Mouse (Mus musculus): ENCODE measurements around the gene Tex45.

Gene Tex45

GRCm38 (mm10) chr8:3517117-3517495, 46.4 kb downstream of the Tex45 start:
- in situ Hi-C loops (cut with MboI; ENCODE audit: unreplicated experiment in 2 of 2) = loop anchor here (5.0 to 25.0 kb wide), 4 partner anchors 108 to 845 kb away; partner anchors contain the start of genes Gm49320 (in 2 of the 2), Lrrc8e (in 2 of the 2), Map2k7 (in 2 of the 2) and Pcp2 (in 2 of the 2)

DNA sequence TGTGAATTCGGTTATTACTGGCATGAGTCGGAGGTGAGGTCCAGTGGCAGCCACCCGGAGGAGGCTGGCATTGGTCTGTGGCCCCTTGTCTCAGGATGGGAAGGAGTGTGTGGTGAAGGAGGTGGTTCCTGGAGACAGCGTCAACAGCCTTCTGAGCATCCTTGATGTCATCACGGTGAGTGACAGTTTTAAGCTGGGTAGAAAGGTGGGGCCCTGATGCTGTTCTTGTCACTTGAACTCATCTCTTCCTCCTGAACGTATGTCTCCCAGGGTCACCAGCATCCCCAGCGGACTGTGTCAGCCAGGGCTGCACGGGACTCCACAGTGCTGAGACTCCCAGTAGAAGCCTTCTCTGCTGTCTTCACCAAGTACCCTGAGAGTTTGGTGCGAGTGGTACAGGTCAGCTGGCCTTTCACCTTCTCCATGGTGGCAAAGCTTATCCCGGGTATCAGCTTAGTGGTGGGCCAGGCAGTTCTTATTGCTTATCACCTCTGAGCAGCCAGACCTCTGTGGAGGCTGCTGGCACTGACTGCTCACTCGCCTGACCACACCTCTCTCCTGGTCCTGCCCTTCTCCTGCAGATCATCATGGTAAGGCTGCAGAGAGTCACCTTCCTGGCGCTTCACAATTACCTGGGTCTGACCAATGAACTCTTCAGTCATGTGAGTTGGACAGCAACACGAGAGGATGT, 51.5 kb downstream of the Tex45 start:
- in situ Hi-C loops (cut with MboI; ENCODE audit: unreplicated experiment in 2 of 2) = loop anchor here (25.0 kb wide), 2 partner anchors 715 to 840 kb away; partner anchors contain the start of genes Gm49320 (in 2 of the 2), Lrrc8e (in 2 of the 2), Map2k7 (in 2 of the 2) and Tgfbr3l (in 2 of the 2)

- in situ Hi-C loops (cut with MboI; ENCODE audit: unreplicated experiment in 2 of 2) = no loop called here
Measured at GRCm38 (mm10) chr8:3530816-3531215, 60.2 kb downstream of the Tex45 start.

DNA sequence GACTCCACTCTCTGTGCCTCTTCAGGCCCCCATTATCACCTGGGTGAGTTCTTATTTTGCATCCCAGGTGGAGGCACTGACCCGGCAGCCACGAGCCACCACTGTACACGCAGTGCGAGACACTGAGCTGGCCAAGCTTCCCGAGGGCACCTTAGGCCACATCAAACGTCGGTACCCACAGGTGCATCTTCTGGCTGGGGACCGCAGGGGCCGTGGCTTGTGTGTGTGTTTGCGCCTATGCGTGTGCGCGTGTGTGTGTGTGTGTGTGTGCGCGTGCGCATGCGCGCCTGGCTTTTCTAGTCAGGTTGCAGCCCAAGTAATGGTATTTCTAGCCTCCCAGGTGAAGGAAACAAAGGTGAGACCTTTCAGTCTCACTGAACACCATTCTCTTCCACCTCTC, 61.3 kb downstream of the Tex45 start:
- in situ Hi-C loops (cut with MboI; ENCODE audit: unreplicated experiment in 2 of 2) = no loop called here

DNA sequence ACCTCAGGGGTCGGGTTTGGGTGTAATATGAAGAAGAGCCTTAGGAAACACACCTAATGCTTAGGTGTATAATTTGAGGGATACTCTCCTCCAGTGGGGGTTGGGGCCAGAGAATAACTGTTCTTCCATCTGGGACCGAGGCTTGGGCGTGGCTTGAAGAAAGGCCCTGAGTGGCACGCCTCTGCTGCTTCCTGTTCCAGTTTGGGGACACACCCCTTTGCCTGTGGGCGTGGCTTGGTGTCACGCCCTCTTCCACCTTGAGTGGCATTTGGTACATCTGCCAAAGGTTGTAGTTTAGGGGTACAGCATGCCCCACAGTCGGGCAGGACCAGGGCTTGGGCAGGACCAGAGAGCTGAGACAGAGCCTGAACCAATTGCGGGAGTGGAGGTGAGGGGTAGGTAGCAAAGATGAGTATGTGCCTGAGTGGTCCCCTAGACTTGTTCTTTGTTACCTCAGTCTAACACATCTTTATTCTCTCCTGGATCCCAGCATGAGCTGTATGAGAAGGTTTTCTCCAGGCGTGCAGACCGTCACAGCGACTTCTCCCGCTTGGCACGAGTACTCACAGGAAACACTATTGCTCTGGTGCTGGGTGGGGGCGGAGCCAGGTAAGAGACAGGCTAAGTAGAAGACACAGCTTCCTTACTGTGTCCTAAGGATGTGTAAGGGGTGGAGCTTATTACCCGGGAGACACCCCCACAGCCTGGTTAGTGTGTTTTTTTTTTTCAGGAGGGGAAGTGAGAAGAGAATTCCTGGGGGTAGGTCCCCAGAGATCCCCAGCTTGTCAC, 65.6 kb downstream of the Tex45 start:
- in situ Hi-C loops (cut with MboI; ENCODE audit: unreplicated experiment in 2 of 2) = no loop called here

Measured in v-Abl transformed pro-B cells (cell line).